Mouse (Mus musculus): Measurements from ENCODE around the gene Pik3ca.

Gene Pik3ca

DNA sequence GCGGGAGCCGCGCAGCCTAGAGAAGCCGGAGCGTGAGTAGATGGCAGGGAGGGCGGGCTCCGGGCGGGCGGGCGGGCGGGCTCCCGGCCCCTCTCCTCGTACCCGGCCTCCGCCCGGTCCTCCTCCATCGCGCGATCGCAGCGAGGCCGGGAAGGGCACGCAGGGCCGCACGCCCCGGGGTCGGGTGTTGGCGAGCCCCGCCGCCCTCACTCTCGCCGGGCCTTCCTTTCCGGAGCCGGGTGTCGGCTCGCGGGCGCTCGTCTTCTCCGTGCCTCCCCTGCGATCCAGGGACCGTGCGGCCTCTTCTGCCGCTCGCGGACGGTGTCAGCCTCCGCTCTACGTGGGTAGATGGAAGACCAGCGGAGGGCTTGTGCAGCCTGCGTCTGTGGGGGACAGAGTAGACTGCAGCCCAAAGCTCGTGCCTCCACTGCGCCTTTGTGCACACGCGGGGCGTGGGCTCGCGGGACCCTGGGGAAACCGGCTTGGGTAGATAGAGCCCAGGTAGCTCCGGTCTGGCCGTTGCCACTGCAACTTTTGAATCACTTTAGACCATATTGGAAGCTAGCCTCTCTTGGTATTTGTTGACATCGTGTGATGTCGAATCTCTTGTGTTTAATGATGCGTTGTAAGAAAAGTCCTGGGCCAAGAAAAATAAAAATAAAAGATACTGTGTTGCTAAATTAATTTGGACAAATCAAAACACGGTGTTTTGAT is at the start of gene Pik3ca:
Gene Pik3ca, plus strand, starts transcription at position 211 of the 714 bp plus-strand sequence.
- DNase-seq: peak; percentile 53

- DNase-seq: no peak
Measured at GRCm38 (mm10) chr3:32347881-32348280, 49.6 kb upstream of the Pik3ca start.

GRCm38 (mm10) chr3:32361221-32361620 is 36.2 kb upstream of the Pik3ca start:
- no peak for DNase-seq

- DNase-seq: no peak
Measured at GRCm38 (mm10) chr3:32364195-32364594, 33.3 kb upstream of the Pik3ca start.

DNA sequence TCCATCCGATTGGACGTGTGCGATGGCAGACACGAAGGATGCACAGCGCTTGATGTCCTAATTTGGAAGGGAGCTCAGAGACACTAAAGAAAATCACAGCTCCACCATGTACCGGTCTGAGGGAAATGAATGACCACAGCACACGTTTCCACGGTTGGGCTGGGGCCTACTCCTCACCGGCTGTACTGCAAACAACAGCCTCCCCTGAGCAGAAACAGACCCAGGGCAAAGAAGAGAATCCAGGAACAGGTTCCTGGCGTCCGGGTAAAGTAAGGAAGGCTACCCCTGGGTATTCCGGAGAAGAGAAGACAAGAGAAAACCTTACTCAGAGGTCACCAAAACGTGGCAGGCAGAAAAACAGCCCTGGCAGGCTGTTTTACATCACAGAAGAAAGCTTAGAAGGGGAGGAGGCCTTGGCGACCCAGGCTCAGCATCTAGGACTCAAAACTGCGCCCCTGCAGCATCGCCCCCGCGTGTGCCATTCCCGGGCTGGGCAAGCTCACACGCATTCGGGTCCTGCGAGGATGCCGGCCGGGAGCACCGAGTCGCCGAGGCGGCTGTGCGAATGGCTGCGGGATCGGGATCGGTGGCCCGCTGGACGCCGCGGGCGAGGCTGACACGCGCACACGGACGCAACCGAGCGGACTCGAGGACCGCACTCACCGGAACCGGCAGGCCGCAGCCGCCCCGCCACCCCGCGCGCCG is 32.5 kb upstream of the Pik3ca start:
- DNase-seq: no peak

DNA sequence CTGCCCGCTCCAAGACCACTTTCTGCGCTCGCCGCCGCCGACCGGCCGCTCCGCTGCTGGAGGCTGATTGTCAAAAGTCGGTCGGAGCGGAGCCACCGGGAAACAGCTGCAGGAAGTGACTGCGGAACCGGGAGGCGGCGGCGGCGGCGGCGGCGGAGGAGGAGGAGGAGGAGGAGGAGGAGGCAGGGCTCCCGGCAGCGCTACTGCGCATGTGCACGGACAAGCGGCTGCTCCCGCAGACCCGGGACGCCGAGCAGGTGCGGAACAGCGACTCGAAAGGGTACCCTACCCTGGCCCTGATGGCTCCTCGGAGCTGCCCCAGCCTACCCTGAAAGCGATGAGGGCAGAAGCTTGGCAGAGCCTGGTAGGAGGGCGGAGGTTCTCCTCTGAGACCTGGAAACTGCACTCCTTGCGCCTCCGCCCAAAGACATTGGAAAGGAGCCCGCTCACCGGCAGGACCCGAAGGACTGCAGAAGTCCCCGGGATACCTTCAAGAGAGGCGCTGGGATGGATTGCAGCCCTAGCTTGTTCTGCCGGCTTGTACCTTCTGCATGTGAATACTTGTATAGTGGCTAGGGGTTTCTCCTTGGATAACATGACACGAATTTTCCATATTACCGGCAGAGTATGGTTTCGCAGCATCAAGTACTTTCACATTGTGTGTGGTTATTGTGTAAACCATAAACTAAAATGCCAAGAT is 31.8 kb upstream of the Pik3ca start, which contains the start of gene Zmat3:
Gene Zmat3, minus strand, starts transcription at position 469 of the 700 bp plus-strand sequence.
- peak; percentile 86 for DNase-seq

DNA sequence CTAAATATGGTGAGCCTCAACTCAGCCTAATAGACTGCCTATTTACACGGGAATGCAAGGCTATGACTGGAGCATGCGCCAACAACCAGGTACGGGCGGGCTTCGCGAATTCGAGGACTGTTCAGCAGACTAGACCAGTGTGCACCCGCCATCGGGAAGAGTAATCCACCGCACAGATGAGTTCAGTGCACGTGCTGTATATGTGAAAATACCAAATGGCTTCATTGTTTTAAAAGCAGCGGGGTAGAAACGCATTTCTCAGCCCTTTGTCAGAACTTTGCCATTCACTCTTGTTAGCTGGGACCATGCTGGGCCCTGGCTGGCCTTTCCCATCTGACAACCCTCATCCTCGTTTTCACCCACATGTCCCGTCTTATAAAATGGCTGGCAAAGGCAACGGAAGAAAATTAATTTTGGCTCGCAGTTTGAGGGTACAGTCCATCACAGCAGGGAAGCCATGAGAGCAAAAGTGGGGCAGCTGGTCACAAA is 31.2 kb upstream of the Pik3ca start:
- DNase-seq: peak; percentile 32

DNA sequence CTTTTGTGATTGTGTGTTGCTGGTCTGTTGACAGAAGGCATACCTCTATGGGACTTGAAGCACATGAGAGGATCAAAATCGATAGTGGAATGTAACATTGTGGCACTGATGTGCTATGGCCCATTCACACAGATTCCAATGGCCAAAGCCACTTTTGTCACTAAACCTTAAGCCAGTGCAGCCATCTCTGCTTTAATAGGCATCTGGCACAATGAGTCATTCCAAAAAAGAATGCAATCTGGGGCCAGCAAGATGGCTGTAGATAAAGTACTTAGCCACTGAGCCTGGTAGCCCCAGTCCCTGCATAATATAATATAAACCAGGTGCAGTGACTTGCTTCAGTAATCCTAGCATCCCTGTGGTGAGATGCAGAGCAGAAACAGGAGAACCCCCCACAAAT is 30.0 kb upstream of the Pik3ca start:
- DNase-seq: no peak

DNA sequence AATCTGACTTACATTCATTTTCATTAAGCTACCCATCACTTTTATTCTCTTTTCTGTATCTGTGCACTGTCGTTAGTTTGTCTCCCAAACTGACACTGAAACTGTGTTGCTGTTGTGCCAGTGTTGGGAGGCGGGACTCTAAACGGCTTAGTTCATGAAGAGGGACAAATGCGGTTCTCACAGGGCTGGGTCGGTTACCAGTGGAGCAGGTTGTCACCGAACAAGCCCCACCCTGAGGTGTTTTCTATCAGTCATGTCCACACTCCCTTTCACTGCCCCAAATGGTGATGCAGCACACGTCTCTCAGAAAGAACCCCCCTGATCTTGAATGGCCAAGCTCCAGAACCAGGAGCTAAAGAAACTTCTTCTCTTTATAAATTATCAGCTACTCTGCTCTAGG is 25.5 kb upstream of the Pik3ca start:
- DNase-seq: no peak

GRCm38 (mm10) chr3:32372470-32372869 is 25.0 kb upstream of the Pik3ca start:
- DNase-seq: no peak

- DNase-seq: no peak
Measured at GRCm38 (mm10) chr3:32373236-32373635, 24.2 kb upstream of the Pik3ca start.

DNA sequence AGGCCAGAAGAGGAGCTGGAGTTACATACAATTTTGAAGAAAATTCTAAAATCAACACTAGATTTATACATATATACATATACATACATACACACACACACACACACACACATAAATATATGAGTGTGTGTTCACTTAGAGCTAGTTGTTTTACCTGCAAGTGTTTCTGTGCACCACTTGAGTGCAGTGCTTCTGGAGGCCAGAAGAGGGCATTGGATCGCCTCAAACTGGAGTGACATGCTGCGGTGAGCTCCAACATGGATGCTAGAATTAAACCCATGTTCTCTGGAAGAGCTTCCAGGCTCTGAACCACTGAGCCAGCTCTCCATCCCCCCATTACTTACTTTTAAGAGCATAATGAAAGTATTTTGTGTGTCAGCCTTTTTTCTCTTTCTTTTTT is 17.6 kb upstream of the Pik3ca start:
- DNase-seq: no peak

- DNase-seq: no peak
Measured at GRCm38 (mm10) chr3:32381556-32381955, 15.9 kb upstream of the Pik3ca start.

DNA sequence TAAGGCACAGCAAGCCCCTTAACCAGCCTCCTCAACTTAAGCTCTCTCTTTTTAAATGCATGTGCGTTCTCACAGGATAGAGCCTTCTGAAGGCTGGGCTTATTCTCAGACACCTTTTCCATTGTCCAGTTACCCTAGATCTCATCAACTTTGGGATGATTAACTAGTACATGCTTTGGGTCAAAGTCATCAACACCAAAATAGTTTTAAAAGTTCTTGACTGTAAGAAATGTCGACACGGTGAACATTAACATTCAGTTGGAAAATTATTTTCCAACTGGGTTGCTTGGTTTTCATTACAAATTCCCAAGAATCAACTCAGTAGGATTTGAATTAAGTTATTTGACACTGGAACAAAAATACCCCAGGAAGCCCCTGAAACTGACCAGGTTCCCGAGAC is 4.6 kb upstream of the Pik3ca start:
- DNase-seq: no peak

- no peak for DNase-seq
Measured at GRCm38 (mm10) chr3:32393986-32394385, 3.5 kb upstream of the Pik3ca start.

- DNase-seq: peak; percentile 52
Measured at GRCm38 (mm10) chr3:32395771-32396551, 1.5 kb upstream of the Pik3ca start.

DNA sequence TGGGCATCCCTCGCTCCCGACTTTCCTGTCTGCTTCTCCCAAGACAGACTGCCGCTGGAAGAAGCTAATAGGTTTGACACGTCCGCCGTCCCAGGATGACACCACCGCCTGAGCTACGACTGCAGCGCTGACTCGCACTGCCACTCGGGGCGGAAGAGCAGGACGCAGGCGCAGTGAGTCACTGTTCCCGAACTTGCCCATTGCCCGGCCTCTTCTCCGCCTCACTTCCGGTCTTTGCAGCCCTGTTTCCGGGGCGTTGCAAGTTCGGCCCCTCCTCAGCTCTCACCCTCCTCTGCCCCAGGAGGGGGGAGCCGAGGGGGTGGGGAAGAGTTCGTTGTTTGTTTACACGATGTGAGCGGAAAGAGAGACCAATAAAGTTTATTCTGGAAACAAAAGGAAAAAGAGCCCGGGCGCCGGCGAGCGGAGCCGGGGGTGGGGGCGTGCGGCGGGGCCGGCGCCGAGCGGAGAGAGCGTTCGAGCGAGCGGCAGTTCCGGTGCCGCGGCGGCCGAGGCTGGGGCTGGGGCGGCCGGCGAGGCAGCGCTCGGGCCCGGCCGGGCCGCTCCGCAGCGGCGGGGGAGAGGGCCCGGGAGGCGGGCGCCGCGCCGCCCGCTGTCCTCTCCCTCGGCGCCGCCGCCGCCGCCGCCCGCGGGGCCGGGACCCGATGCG is 544 bp upstream of the Pik3ca start:
- DNase-seq: peak; percentile 96

- DNase-seq: no peak
Measured at GRCm38 (mm10) chr3:32398175-32398538, 686 bp downstream of the Pik3ca start.

GRCm38 (mm10) chr3:32398623-32399022 is 1.2 kb downstream of the Pik3ca start:
- no peak for DNase-seq

GRCm38 (mm10) chr3:32399381-32399780 is 1.9 kb downstream of the Pik3ca start:
- DNase-seq: no peak

DNA sequence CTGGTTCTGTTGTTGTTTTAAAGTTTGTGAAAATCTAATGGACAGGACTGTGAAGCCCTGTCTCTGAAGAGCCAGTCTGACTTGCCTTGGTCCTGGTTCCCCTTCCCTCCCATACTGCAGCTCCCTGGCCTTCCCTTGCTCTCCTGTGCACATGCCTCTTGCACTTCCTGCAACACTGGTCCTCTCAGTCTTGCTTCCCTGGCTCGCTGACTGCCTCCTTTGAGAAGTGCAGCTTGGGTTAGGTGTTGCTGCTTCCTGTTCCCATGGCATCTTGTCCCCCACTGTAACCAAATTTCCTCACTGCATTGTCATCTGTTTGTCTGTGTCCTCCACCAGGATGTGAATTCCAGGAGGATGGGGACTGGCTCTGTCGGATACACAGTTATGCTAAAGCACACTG is 2.5 kb downstream of the Pik3ca start:
- no peak for DNase-seq

- no peak for DNase-seq
Measured at GRCm38 (mm10) chr3:32401591-32401990, 4.1 kb downstream of the Pik3ca start.

All from cerebellum, adult 11 months (tissue).